Mouse (Mus musculus) olfactory bulb, adult 2 months (tissue): Measurements from ENCODE around the gene Tmem247. TPM values are rescaled to one million over a fixed set of nuclear protein-coding genes. Genes with fewer than 3 reads are reported as not detected.
A peak's percentile ranks its signal among the peaks of the same experiment; 100 is the strongest.

ENCODE experiments used
- H3K27ac ChIP-seq: fragments of 200-500 bp; 2 replicates; pipeline ENCODE4 v1.5.1; 2012; ENCODE audit warnings: low read depth, low read length; ENCODE audit not compliant: insufficient read depth
- H3K4me1 ChIP-seq: fragments of 200-500 bp; 2 replicates; pipeline ENCODE4 v1.6.1; 2012; ENCODE audit warnings: low read length; ENCODE audit not compliant: control insufficient read depth, insufficient read depth
- H3K4me3 ChIP-seq: fragments of 200-500 bp; 2 replicates; pipeline ENCODE4 v1.5.1; 2012; ENCODE audit warnings: mild to moderate bottlenecking, low read depth, low read length, moderate library complexity; ENCODE audit not compliant: insufficient read depth
- CTCF ChIP-seq: fragments of 200-500 bp; IDR thresholded peaks from 2 replicates; pipeline ENCODE4 v1.5.1; 2012; ENCODE audit warnings: low read depth, mild to moderate bottlenecking, low read length, moderate library complexity; ENCODE audit not compliant: insufficient read depth
- POLR2A ChIP-seq: fragments of 200-500 bp; IDR thresholded peaks from 2 replicates; pipeline ENCODE4 v1.6.1; 2012; ENCODE audit warnings: mild to moderate bottlenecking, low read depth, low read length, moderate library complexity; ENCODE audit not compliant: insufficient read depth
- WGBS: fragments of 180-500 bp; shearing (Covaris S2); methylation state at CpG from one replicate; pipeline ENCODE4 v1.1.7; 2018; 5-methylcytosine and 5-hydroxymethylcytosine counted together
- polyA plus RNA-seq: library from polyadenylated mRNA; stranded (reverse); fragments of >200 nt; gene quantifications from 2 replicates; pipeline ENCODE4 v1.2.4, GENCODE M21; 2012; ENCODE audit warnings: low replicate concordance; ENCODE audit not compliant: missing spikeins, insufficient read depth, insufficient read length

Tmem247 gene
- polyA plus RNA-seq, 1 experiment = not detected

DNA sequence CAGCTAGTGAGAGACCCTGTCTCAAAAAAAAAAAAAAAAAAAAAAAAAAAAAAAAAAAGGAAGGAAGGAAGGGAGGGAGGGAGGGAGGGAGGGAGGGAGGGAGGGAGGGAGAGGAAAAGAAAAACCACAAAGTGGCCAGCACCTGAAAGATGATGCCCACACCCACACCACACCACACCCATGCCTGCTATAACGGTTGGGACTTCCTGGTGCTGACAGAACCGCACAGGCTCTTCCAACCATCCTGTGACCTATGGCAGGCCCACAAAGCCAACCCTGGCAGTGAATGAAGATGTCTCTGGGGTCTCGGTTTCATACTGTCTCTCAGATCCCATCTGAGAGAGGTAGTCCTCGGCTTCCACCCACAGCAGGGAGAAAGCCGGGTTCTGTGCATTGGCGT is 12.2 kb downstream of the Tmem247 start:
- 89% methylated on average over 6 of the region's 6 CpGs for WGBS
- TF ChIP-seq POLR2A (no peak), CTCF (no peak)
- no peak overlapping the region for H3K27ac ChIP-seq
- no peak overlapping the region for H3K4me3 ChIP-seq
- H3K4me1 ChIP-seq = peaks cover 6% of the 10 kb centered on the region

DNA sequence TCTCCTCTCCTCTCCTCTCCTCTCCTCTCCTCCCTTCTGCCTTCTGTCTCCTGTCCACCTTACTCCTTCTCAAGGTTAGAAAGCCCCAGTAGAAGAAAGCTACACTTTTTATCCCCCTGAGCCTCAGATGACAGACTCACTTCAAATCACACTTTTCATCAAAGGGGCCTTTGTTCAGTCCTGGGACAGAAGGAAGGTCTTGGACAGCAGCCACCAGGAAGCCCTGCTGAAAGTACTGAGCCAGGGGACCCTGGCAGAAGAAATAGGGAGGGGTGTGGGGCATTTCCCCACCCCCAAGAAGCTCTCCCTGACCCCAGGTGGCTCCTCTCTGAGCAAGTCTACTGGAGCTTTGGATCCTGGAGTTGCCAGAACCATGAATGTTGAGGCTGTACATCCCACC is 12.8 kb downstream of the Tmem247 start:
- Histone ChIP-seq H3K4me1 (peaks cover 6% of the 10 kb centered on the region), H3K27ac (no peak overlapping the region), H3K4me3 (no peak overlapping the region)
- TF ChIP-seq POLR2A (no peak), CTCF (no peak)

DNA sequence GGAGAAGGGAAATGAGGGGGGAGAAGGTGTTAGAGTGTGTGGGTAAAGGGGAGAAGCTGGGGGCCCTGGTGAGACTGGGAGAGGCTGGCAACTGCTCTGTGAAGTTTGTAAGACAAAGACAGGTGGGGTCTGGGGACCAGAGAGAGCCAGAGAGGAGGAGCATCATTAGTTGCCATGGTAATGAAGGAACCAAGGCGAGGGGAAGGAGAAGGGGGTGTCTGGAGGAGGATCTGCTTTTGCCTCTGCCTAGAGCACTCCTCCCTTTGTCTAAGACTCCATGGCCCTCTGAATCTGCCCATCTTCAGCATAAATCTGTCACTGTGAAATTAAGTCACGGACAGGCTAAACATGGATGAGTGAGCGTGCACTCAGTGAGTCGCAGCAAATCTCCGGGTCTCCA is 15.7 kb downstream of the Tmem247 start:
- Histone ChIP-seq H3K4me3 (no peak overlapping the region), H3K4me1 (peaks cover 11% of the 10 kb centered on the region), H3K27ac (no peak overlapping the region)
- TF ChIP-seq CTCF (no peak), POLR2A (no peak)
- 47% methylated on average over 5 of the region's 5 CpGs for WGBS

DNA sequence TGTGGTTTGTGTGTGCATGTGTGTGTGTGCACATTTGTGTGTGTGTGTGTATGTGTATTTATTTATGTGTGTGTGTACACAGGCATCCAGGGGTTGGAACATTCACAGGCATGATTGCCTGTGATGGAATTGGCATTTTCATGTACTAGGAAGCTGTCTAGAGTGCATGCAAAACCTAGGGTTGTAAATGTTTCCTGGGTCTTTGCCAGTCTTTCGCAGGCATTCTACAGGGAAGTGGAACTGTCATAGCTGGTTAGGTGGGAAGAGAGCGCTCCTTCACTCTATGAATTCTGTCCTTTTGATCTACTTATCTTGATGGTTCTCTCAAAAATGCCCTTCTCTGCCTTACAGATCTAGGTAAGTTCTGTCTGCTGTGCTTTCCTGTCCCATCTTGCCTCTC is 19.9 kb downstream of the Tmem247 start:
- 74% methylated on average over 2 of the region's 2 CpGs for WGBS
- no peak overlapping the region for H3K27ac ChIP-seq
- peaks cover 18% of the 10 kb centered on the region for H3K4me1 ChIP-seq
- no peak overlapping the region for H3K4me3 ChIP-seq
- TF ChIP-seq POLR2A = no peak

DNA sequence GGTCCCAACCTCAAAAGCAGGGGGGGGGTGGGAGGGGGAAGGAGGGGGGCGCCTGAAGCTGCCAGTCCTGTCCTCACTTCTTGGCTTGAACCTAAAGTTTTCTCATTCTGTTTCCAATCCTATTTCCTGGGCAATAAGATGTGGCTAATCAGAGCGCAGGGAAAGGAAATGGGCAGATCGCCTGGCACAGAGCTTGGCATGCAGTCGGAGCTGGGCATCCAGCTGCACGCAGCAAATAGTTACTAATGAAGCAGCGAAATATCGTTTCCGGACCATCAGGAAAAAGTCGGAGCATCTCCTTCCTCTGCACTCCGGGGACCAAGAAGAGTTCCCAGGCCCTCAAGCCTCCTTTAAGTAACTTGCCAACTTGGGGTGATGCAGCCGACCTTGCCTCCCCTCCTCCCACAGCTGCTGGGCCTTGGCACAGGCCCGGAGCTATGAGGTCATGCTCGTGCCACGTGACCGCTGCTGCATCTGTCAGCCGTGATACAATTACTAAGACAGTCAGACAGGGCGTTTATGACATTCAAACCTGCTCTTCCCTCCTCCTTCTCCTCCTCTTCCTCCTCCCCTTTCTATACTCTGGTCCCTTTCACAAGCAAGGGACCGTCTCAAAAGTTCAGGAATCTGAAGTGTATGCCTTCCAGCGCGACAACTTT is 20.5 kb downstream of the Tmem247 start:
- Histone ChIP-seq H3K27ac (peak overlapping the region; percentile 55), H3K4me3 (peak overlapping the region; percentile 61), H3K4me1 (peaks cover 18% of the 10 kb centered on the region)
- WGBS = under 1% methylated on average over 20 of the region's 20 CpGs
- no peak for TF ChIP-seq POLR2A
- no peak for TF ChIP-seq CTCF

DNA sequence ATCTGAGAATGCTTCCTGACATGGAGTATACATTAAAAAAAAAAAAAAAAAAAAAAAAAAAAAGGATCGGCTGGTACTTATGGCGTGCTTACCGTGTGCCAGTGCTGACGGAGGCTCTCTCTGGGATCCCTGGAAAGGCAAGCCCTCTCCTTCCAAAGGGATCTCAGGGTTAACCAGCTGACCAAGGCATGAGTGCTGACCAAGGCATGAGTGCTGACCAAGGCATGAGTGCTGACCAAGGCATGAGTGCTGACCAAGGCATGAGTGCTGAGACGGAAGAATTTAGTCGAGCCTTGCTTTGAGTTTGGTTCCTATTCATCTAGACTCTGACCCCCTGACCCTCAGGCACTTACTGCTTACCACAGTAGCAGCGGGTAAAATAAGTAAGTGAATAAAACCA is 21.5 kb downstream of the Tmem247 start:
- TF ChIP-seq POLR2A (no peak), CTCF (no peak)
- Histone ChIP-seq H3K4me3 (no peak overlapping the region), H3K27ac (no peak overlapping the region), H3K4me1 (peaks cover 12% of the 10 kb centered on the region)
- 78% methylated on average over 7 of the region's 7 CpGs for WGBS

DNA sequence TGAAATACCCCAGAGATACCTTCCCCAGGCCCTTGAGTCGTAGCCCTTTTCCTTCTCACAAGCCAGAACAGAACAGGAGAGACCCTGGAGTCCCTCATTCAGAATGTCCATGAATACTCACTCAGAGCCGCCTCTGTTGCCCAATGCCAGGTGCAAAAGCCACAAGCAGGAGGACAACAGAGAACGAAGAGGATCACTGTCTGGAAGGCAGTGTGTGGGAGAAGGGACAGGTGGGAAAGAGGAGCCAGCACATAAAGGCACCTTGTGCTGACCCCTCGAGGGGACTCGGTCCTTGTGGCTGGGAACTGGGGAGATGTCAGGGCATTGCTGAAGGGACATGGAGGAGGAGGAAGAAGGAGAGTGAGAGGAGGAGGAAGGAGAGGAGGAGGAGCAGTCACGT is 25.0 kb downstream of the Tmem247 start:
- H3K4me1 ChIP-seq = peaks cover 12% of the 10 kb centered on the region
- WGBS = 82% methylated on average over 6 of the region's 6 CpGs
- no peak overlapping the region for H3K27ac ChIP-seq
- H3K4me3 ChIP-seq = no peak overlapping the region
- TF ChIP-seq POLR2A = no peak
- no peak for TF ChIP-seq CTCF

DNA sequence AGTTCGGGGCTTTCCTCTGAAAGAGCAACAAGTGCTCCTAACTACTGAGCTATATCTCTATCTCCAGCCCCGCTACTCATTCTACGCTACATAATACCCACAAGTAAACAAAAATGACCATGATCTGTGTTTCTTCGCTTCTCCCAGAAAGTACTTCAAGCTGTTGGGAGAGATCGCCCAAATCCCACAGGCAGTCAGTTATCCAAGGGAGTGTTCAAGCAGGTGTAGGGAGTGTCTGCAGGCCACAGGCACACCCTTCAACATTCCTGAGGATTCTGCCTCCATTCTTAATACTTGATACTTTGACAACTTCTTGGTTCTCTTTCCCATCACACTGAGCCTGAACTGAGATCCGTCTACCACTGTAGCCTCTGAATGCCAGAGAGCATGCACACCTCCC is 26.0 kb downstream of the Tmem247 start:
- no peak overlapping the region for H3K4me3 ChIP-seq
- no peak for TF ChIP-seq POLR2A
- TF ChIP-seq CTCF = no peak
- peaks cover 7% of the 10 kb centered on the region; the same call in 1 of the 2 replicates for H3K4me1 ChIP-seq
- 96% methylated on average over 6 of the region's 6 CpGs for WGBS
- H3K27ac ChIP-seq = no peak overlapping the region

DNA sequence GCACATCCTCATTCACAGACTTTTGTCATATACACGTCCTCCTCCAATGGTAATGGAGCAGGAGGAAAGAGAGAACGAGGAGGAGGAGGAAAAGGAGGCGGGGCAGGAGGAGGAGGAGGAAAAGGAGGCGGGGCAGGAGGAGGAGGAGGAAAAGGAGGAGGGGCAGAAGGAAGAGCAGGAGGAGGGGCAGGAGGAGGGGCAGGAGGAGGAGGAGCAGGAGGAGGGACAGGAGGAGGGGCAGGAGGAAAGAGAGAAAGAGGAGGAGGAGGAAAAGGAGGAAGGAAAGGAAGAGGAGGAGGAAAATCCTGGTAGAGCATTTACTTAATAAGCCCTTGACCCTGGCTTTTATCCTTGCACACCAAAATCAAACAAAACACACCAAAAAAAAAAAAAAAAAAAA is 28.9 kb downstream of the Tmem247 start:
- Histone ChIP-seq H3K4me1 (peaks cover 7% of the 10 kb centered on the region; the same call in 1 of the 2 replicates), H3K27ac (no peak overlapping the region), H3K4me3 (no peak overlapping the region)
- 64% methylated on average over 4 of the region's 4 CpGs for WGBS
- TF ChIP-seq CTCF = no peak
- TF ChIP-seq POLR2A = no peak
